Mouse (Mus musculus): ENCODE results near the gene Misp. TPM values are rescaled to one million over a fixed set of nuclear protein-coding genes. Genes with fewer than 3 reads are reported as not detected.

The Misp gene
- total and polyA plus RNA-seq, 3 experiments, result 0.50 to 0.82 (median 0.52) TPM

DNA sequence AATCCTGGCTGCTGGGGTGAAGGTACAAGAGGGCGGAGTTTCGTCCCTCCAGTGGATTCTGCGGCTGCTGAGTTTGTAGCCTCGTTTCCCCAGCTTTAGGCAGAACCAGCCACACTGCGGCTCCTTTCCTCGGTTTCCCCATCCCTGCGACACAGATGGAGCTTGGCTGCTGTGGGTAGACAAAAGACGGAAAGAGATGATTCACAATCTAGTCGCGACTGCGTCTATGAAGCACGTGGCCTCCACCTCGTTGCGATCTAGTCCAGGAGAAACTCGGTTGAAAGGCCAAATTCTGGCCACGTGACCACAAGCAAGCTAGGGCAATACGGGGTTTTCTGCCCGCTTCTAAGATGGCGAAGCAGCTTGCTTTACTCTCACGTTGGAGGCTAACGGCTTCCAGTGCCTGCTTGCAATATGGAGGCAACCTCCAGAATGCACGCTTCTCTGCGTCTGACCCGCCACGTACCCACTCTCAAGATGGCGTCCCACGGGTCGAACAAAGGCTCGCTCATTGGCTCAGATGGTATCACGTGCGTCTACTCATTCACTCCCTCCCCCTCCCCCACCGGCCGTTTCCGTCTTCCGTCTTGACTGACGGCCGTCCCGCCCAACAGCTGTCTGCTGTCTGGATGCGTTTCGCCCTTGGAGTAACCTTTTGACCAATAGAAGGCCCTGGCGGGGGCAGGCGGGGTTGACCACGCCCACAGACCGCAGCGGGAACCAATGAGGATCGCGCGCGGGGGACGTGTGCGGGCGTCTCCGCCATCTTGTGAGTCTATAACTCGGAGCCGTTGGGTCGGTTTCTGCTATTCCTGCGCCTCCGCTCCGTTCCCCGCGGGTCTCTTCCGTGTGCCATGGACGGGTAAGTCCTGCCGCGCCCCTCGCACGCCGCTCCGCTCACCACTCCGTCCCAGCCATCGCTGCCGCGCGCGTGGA lies 33.3 kb downstream of the Misp start, which contains the start of gene Ptbp1:
Gene Ptbp1, plus strand, starts transcription at position 568 of the 936 bp plus-strand sequence.
- intact Hi-C loops (cut with DNase I), result loop anchor here (5.0 kb wide), 2 partner anchors 183 to 313 kb away; partner anchors contain the start of genes Cirbp and Polr2e
- H3K4me1 ChIP-seq (ENCODE audit: control insufficient read depth, insufficient read depth, low read length), result peaks cover 47% of the 10 kb centered on the region
- no peak for TF ChIP-seq CTCF (IDR thresholded peaks at IDR 0.05)
- peak; percentile 84 for TF ChIP-seq EP300 (IDR thresholded peaks at IDR 0.05; ENCODE audit: insufficient read depth, low read depth, low read length)
- peak; percentile 91 for TF ChIP-seq POLR2A (IDR thresholded peaks at IDR 0.05; ENCODE audit: insufficient read depth, low read depth, low read length)
- peak within 1 kb of the TSS; percentile 99 for H3K27ac ChIP-seq
- peak within 1 kb of the TSS; percentile 85 for H3K9ac ChIP-seq (ENCODE audit: low read depth, low read length)
- peaks cover 3% of the 10 kb centered on the region for H3K79me2 ChIP-seq (replicated peaks; ENCODE audit: control insufficient read depth, insufficient read depth, low read length)
- H3K27me3 ChIP-seq (ENCODE audit: control insufficient read depth, insufficient read depth, low read length), result no peaks in the 10 kb centered on the region
- peak within 1 kb of the TSS; percentile 97 for H3K4me3 ChIP-seq
- DNase-seq, result peak; percentile 97 to 99
- under 1% methylated on average over 72 of the region's 75 CpGs for WGBS
- H3K36me3 ChIP-seq (ENCODE audit: control insufficient read depth, insufficient read depth, low read length), result peaks cover 8% of the 10 kb centered on the region; the same call in 1 of the 2 replicates

DNA sequence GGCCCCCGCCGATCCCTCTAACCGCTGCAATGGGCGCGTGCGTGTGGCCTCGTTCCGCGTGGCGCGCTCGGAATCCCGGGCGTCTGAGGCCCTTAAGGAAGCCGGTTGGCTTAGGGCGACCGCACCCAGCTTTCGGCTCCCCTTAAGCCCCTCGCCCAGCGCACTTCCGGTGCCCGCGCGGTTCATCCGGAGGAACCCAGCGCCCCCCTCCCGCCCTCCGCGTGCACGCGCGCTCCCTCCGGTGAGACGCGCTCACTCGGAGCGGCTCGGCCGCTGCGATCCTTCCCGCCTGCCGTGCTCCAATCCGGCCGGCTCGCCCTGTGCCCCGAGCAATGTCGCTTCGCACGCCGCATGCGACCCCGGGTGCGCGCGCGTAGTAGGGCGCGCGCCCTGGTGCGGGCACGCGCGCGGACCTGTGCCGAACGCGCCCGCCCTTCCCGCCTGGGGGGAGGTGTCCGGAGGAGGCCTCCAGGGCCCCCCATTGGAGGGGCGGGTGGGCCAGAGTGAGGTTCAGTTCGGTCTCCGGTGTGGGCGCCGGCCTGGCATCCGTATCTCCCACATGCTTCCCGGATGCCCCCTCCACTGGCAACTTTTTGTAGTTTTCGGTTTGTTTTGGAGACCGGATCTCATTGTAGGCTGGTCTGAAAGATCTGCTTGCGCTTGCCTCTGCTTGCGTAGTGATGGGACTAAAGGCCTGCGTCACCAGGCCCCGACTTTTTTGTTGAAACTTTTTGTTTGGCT lies 34.2 kb downstream of the Misp start:
- Histone ChIP-seq H3K4me1 (ENCODE audit: control insufficient read depth, insufficient read depth, low read length) (peaks cover 52% of the 10 kb centered on the region), H3K4me3 (peak overlapping the region; percentile 97), H3K27me3 (ENCODE audit: control insufficient read depth, insufficient read depth, low read length) (no peaks in the 10 kb centered on the region), H3K27ac (peak overlapping the region; percentile 99), H3K36me3 (ENCODE audit: control insufficient read depth, insufficient read depth, low read length) (peaks cover 8% of the 10 kb centered on the region; the same call in 1 of the 2 replicates), H3K9ac (ENCODE audit: low read depth, low read length) (peak overlapping the region; percentile 85), H3K79me2 (replicated peaks; ENCODE audit: control insufficient read depth, insufficient read depth, low read length) (peaks cover 3% of the 10 kb centered on the region)
- DNase-seq, result peak in 1 of 2 experiments; percentile 83
- WGBS, result under 1% methylated on average over 83 of the region's 83 CpGs
- TF ChIP-seq EP300 (IDR thresholded peaks at IDR 0.05; ENCODE audit: insufficient read depth, low read depth, low read length) (no peak), POLR2A (IDR thresholded peaks at IDR 0.05; ENCODE audit: insufficient read depth, low read depth, low read length) (no peak), CTCF (IDR thresholded peaks at IDR 0.05) (no peak)
- intact Hi-C loops (cut with DNase I), result loop anchor here (5.0 kb wide), 2 partner anchors 182 to 312 kb away; partner anchors contain the start of genes Cirbp and Polr2e

DNA sequence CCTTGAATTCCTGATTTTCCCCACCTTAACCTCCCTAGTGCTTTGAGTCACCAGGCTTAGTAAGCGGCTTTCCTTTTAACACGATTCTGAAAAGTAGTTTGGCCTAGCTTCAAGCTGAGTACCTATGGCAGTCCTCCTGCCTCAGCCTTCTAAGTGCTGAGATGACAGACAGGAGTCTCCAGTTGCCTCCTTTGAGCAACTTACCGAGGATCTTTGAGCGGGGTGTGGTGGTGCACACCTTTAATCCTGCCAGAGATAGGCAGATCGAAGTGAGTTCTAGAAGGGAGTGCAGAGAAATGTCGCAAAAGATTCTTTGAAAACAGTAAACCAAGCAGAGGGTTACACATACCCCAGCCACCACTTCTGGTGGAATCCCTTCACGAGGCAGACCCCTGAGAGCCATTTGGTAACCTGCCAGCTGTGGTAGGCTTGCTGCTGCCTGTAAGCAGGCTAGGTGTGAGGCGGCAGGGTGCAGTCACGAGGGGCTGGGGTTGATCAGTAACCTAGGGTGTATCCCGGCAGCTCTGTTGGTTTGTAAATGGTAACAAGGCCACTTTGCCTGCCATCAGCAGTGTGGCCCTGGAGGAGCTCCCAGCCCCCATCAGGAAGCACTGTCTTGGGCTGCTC lies 34.9 kb downstream of the Misp start:
- Histone ChIP-seq H3K27ac (peak overlapping the region; percentile 99), H3K27me3 (ENCODE audit: control insufficient read depth, insufficient read depth, low read length) (no peaks in the 10 kb centered on the region), H3K9ac (ENCODE audit: low read depth, low read length) (peak overlapping the region; percentile 85), H3K36me3 (ENCODE audit: control insufficient read depth, insufficient read depth, low read length) (peaks cover 8% of the 10 kb centered on the region; the same call in 1 of the 2 replicates), H3K4me3 (peak overlapping the region; percentile 97), H3K4me1 (ENCODE audit: control insufficient read depth, insufficient read depth, low read length) (peaks cover 50% of the 10 kb centered on the region), H3K79me2 (replicated peaks; ENCODE audit: control insufficient read depth, insufficient read depth, low read length) (peaks cover 7% of the 10 kb centered on the region)
- peak; percentile 46 to 48 for DNase-seq
- whole genome bisulfite sequencing, result 3% methylated on average over 10 of the region's 10 CpGs
- TF ChIP-seq POLR2A (IDR thresholded peaks at IDR 0.05; ENCODE audit: insufficient read depth, low read depth, low read length), result no peak
- no peak for TF ChIP-seq EP300 (IDR thresholded peaks at IDR 0.05; ENCODE audit: insufficient read depth, low read depth, low read length)
- no peak for TF ChIP-seq CTCF (IDR thresholded peaks at IDR 0.05)
- intact Hi-C loops (cut with DNase I), result loop anchor here (2.0 kb wide), 1 partner anchor 27 kb away; no protein-coding TSS in a partner anchor

DNA sequence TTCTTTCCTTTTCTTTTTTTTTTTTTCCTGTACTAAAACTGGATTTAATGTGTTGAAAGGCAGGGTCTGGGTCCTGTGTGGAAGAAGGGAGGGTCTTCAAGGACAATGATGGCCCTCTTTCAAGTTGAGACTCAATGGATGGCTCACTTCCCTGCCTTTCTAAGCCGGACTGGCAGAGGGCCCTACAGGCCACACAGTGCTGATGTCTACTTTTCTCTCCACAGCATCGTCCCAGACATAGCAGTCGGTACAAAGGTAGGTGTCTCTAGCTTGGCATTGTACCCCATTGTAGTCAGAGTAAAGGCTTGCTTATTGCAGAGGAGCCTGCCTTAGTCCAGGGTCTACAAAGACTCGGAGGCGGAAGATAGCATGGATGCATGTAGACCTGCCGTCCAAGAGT lies 35.5 kb downstream of the Misp start:
- H3K9ac ChIP-seq (ENCODE audit: low read depth, low read length), result peak overlapping the region; percentile 19
- H3K36me3 ChIP-seq (ENCODE audit: control insufficient read depth, insufficient read depth, low read length), result peaks cover 8% of the 10 kb centered on the region; the same call in 1 of the 2 replicates
- 9% methylated on average over 6 of the region's 6 CpGs for WGBS
- TF ChIP-seq CTCF (IDR thresholded peaks at IDR 0.05), result no peak
- TF ChIP-seq EP300 (IDR thresholded peaks at IDR 0.05; ENCODE audit: insufficient read depth, low read depth, low read length), result no peak
- no peak for TF ChIP-seq POLR2A (IDR thresholded peaks at IDR 0.05; ENCODE audit: insufficient read depth, low read depth, low read length)
- H3K27ac ChIP-seq, result peak overlapping the region; percentile 61
- no peaks in the 10 kb centered on the region for H3K27me3 ChIP-seq (ENCODE audit: control insufficient read depth, insufficient read depth, low read length)
- no peak for DNase-seq
- intact Hi-C loops (cut with DNase I), result loop anchor here (2.0 kb wide), 1 partner anchor 27 kb away; no protein-coding TSS in a partner anchor
- H3K79me2 ChIP-seq (replicated peaks; ENCODE audit: control insufficient read depth, insufficient read depth, low read length), result peaks cover 7% of the 10 kb centered on the region
- H3K4me1 ChIP-seq (ENCODE audit: control insufficient read depth, insufficient read depth, low read length), result peaks cover 49% of the 10 kb centered on the region
- H3K4me3 ChIP-seq, result peak overlapping the region; percentile 97

All from heart, adult 2 months (tissue).